Mouse (Mus musculus): Measurements from ENCODE around the gene 2210408I21Rik.

2210408I21Rik gene

DNA sequence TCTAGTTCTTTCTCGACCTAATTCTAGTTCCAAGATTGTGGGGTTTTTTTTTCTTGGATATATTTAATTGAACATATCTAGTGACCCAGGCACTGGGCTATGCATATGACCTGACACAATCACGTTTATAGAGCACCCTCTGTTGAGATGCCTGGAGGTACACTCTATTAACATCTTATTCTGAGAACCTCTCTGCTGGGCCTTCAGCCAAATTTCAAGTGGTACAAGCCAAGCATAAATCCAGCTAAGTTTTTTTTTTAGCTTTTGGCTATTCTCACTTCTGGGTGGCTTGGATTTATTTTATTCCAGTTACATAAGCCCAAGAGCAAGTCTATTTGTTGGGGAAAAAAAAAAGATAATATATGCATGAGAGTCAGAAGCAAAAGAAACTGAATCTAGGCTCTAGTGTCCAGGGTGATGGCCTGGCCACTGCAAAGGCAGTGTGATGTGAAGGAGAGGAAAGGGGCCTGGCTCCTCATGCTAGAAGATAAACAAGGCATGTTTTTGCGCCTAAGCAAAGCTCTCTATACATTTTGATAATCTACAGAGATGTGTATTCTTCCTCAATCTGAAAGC, 139.9 kb downstream of the 2210408I21Rik start:
- in situ Hi-C loops (cut with MboI, MseI): no loop called here

GRCm38 (mm10) chr13:77278659-77279413, 143.5 kb downstream of the 2210408I21Rik start:
- in situ Hi-C loops (cut with MboI, MseI): no loop called here

DNA sequence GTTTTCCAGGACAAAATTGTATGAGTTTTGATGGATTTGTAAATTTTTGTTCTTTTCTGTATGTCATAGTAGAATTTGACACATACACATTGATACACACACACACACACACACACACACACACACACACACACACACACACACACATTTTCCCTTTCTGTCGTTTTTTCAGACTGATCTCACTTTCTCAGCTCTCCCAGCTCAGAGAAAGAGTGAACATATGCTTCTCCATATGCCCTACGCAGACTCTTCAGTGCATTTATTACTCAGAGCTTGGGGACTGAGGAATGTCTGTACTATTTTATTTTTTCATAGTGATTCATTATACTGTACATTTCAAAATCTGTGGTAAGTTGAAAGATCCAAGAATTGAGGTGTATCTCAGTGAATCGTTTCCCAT, 160.2 kb downstream of the 2210408I21Rik start:
- in situ Hi-C loops (cut with MboI, MseI): no loop called here

- in situ Hi-C loops (cut with MboI, MseI): no loop called here
Observed at GRCm38 (mm10) chr13:77324101-77324500, 188.8 kb downstream of the 2210408I21Rik start.

GRCm38 (mm10) chr13:77326174-77326959, 191.0 kb downstream of the 2210408I21Rik start:
- in situ Hi-C loops (cut with MboI, MseI): no loop called here

- in situ Hi-C loops (cut with MboI, MseI): no loop called here
Observed at GRCm38 (mm10) chr13:77342097-77342496, 206.8 kb downstream of the 2210408I21Rik start.

- in situ Hi-C loops (cut with MboI, MseI): no loop called here
Observed at GRCm38 (mm10) chr13:77385448-77385970, 250.2 kb downstream of the 2210408I21Rik start.

GRCm38 (mm10) chr13:77386001-77386400, 250.7 kb downstream of the 2210408I21Rik start:
- in situ Hi-C loops (cut with MboI, MseI): no loop called here

GRCm38 (mm10) chr13:77388148-77388547, 252.8 kb downstream of the 2210408I21Rik start:
- in situ Hi-C loops (cut with MboI, MseI): no loop called here

DNA sequence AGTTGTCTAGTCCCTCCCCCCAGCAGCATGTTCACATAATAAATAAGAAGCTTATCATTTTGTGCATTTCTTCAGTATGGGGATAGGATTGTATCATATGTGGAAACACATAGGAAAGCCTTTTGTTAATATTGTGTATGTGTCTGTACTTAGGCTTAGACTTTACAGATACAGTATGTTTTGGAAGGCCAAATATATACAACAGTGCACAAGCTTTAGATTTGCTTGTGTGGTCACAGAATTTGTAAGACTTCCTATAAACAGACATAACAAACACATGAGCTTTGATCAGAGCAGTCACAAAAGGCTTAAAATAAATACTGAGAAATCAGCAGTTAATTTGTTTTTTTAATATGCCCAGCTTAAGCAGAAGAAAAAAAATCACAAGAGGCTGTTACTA, 253.9 kb downstream of the 2210408I21Rik start:
- in situ Hi-C loops (cut with MboI, MseI): no loop called here

GRCm38 (mm10) chr13:77396374-77396773, 261.0 kb downstream of the 2210408I21Rik start:
- in situ Hi-C loops (cut with MboI, MseI): no loop called here

GRCm38 (mm10) chr13:77396981-77397380, 261.6 kb downstream of the 2210408I21Rik start:
- in situ Hi-C loops (cut with MboI, MseI): no loop called here

DNA sequence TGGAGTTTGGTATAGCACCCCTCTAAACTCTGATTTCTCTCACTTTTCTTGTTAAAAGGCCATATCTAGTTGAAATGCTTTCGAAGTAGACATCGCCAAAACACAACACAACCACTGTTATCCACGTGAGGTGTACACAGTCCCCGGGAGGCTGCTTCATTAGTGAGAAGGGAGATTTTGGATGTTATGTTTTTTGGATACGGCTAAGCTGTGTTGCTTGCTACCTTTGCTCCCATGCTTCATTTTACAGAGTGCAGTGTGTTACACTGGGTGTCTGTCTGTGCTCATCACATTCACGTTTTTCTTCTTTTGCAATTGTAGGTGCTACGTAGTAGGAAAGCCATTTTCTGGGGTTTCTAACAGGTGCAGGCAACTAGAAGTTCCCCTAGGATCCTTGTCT, 262.3 kb downstream of the 2210408I21Rik start:
- in situ Hi-C loops (cut with MboI, MseI): no loop called here

- in situ Hi-C loops (cut with MboI, MseI): no loop called here
Observed at GRCm38 (mm10) chr13:77398477-77398876, 263.1 kb downstream of the 2210408I21Rik start.

DNA sequence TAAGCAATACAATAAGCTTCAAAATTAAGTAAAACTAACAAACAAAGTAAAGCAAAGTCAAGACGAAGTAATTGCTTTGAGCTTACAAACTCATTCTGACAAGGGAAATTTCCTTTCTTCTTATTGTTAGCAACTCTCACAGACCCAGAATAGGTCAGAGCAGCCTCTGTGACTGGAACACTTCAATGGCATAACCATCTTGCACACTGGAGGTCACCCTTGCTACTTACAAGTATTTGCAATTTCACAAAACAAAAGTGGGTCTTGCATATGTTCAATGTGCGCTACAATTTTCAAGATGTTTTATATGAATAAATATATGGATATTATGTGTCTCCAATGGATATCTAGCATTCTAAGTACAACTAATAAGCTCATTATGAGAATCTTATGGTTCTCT, 265.4 kb downstream of the 2210408I21Rik start:
- in situ Hi-C loops (cut with MboI, MseI): no loop called here

DNA sequence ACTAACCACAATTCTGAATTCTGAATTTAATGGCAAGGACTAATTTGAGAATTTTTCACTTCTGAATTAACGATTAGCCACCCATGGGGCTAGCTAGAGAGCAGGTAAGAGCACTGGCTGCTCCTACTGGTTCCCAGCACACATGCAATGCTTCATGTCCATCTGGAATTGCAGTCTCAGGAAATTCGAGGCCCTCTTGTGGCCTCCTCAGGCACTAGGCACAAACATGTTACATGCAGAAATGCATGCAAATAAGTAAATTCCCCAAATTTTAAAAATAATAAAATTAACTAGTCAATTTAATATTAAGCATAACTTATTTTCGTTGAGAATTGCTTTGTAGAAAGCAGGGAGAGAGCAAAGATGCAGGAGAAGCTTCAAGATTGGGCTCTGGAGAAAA, 273.2 kb downstream of the 2210408I21Rik start:
- in situ Hi-C loops (cut with MboI, MseI): no loop called here

GRCm38 (mm10) chr13:77409804-77410203, 274.5 kb downstream of the 2210408I21Rik start:
- in situ Hi-C loops (cut with MboI, MseI): no loop called here

DNA sequence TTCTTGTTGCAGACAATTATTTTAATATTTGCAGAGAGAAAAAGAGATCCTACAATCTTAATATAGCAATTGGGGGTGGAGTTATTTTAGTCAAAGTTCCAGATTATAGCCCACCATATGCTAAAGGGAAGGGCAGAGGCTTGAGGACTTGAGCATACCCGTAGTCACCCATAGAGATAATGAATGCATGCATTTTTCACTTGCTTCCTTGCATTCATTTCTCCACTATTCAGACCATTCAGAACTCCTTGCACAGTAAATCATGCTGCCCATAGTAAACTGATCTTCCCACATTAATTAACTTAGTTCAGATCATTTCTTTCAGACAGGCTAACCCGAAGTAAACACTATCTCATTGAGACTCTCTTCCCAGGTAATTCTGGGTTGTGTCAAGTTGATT, 277.5 kb downstream of the 2210408I21Rik start:
- in situ Hi-C loops (cut with MboI, MseI): no loop called here

DNA sequence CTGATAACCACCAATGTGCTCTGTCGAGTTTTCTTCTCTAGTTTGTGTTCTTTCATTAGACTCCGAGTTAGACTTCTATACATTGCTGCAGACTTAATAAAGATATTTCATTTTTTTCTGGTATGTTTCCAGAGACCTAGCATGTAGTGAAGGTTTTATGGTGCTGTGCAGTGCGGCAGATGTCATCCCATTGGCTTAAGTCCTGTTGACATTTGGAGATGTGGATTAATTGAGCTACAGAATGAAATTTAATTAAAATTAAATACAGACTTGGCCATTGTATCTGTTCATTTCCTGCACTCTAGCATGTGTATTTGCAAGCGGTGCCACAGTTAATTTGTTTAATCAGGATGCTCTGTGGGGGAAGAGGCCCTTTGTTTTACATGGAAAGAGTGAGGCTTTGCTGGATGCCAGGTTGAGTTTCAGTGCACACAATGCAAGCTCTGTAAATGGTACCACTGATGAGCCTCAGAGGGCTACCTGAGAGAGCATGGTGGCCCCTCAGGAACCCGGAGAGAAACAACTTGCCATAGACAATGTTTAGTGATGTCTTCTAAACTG, 314.7 kb downstream of the 2210408I21Rik start:
- in situ Hi-C loops (cut with MboI, MseI): no loop called here

DNA sequence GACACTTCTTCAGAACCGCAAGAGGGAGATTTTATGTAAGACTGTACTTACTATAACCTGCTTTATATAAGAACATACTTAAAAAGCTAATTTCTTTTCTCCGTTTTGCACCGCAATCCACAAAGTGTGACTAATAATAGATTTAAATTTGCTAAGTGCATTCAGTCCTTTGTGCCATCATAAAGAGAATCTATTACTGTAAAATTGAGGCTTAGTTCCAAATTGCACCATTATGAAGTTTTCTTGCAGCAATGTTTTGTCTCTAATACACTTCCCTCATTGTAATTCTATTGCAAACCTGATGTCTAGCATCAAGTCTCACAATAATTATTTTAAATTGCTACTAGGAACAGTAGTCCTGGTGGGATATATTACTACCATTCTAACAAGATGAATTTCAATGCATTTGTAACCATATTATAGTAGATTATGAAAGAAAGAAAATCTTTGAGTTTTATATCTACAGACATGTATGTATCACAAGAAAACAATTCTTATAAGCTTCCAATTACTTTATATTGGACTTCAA, 334.8 kb downstream of the 2210408I21Rik start:
- in situ Hi-C loops (cut with MboI, MseI): no loop called here

DNA sequence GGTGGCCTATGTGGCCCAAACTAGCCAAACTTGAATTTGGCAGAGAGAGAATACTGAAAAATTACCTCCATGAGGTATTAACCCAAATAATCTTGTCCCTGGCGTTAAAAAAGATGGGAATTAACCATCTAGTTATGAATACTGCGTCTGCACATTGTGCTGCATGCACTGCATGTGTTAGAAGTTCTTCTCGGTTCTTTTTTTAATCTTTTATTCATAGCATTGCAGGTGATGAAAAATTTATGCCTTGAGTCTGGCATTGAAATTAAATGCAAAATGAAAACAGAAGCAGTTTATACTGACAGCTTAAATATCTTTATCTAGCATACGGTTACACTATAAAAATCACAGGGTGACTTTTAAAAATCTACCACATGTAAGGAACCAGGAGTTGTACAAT, 341.1 kb downstream of the 2210408I21Rik start:
- in situ Hi-C loops (cut with MboI, MseI): no loop called here
